ENCODE assay signal across 10 mouse cellular contexts in genomic region chr2:97604688-97605215, GRCm38 (mm10).
"Had no signal": no experiment of that assay in that cellular context is flagged by ENCODE, and none has a peak within 500 bp of the region (broad histone marks: within the 10 kb centered on the region; RNA-seq: fewer than 3 reads in every experiment).

No protein-coding gene starts in this region.

- H3K4me1 ChIP-seq: limb, embryonic 13.5 days had no signal

- H3K36me3 ChIP-seq: limb, embryonic 13.5 days had no signal

- H3K27ac ChIP-seq: layer of hippocampus, adult 2 months; limb, embryonic 13.5 days; liver, embryonic 14.5 days had no signal

- H3K4me2 ChIP-seq: limb, embryonic 13.5 days had no signal

- DNase-seq: kidney, adult 18-20 months; kidney, postnatal 10 days; kidney, postnatal 4 days; left cerebral cortex, postnatal 4 days; lung, adult 18-20 months; right cerebral cortex, postnatal 14 days; thymus, postnatal 36 days had no signal

- H3K9me3 ChIP-seq: limb, embryonic 13.5 days had no signal

- H3K27me3 ChIP-seq: limb, embryonic 13.5 days had no signal

- H3K4me3 ChIP-seq: layer of hippocampus, adult 2 months; limb, embryonic 13.5 days had no signal

- H3K9ac ChIP-seq: limb, embryonic 13.5 days; liver, embryonic 14.5 days had no signal
